Mouse (Mus musculus): Measurements from ENCODE around the gene Nmt2. TPM values are rescaled to one million over a fixed set of nuclear protein-coding genes. Genes with fewer than 3 reads are reported as not detected.

The Nmt2 gene
- total and polyA plus RNA-seq, 2 experiments from 2014 or later = 14.9 to 17.3 TPM

GRCm38 (mm10) chr2:3327351-3327750 lies 43.3 kb downstream of the Nmt2 start:
- Histone ChIP-seq H3K36me3 (replicated peaks; ENCODE audit: control insufficient read depth, insufficient read depth, low read length) (peaks cover 44% of the 10 kb centered on the region), H3K4me2 (ENCODE audit: low read depth, low read length) (no peak overlapping the region), H3K9me3 (replicated peaks; ENCODE audit: control insufficient read depth, low read length) (no peaks in the 10 kb centered on the region), H3K4me3 (ENCODE audit: low read depth, low read length) (no peak overlapping the region), H3K4me1 (ENCODE audit: control insufficient read depth, insufficient read depth) (peaks cover 10% of the 10 kb centered on the region; the same call in 1 of the 2 replicates), H3K27me3 (ENCODE audit: control insufficient read depth, insufficient read depth, low read length) (no peaks in the 10 kb centered on the region), H3K9ac (replicated peaks; ENCODE audit: low read depth, low read length) (no peak overlapping the region), H3K27ac (ENCODE audit: low read depth) (no peak overlapping the region)
- WGBS = 14% methylated on average over 1 of the region's 1 CpGs
- peak; percentile 62 for ATAC-seq (ENCODE audit: insufficient read depth, low read depth)
- peak; percentile 48 for DNase-seq (ENCODE audit: low spot score)
- TF ChIP-seq EP300 (IDR thresholded peaks at IDR 0.05; ENCODE audit: low read depth) (no peak), CTCF (IDR thresholded peaks at IDR 0.05; ENCODE audit: low read depth) (peak; percentile 76)

- Histone ChIP-seq H3K4me2 (ENCODE audit: low read depth, low read length) (peak overlapping the region; percentile 73), H3K27me3 (ENCODE audit: control insufficient read depth, insufficient read depth, low read length) (no peaks in the 10 kb centered on the region), H3K9ac (replicated peaks; ENCODE audit: low read depth, low read length) (no peak overlapping the region), H3K4me3 (ENCODE audit: low read depth, low read length) (peak overlapping the region; percentile 75; the same call in 1 of the 2 replicates), H3K27ac (ENCODE audit: low read depth) (no peak overlapping the region), H3K9me3 (replicated peaks; ENCODE audit: control insufficient read depth, low read length) (no peaks in the 10 kb centered on the region), H3K36me3 (replicated peaks; ENCODE audit: control insufficient read depth, insufficient read depth, low read length) (peaks cover 17% of the 10 kb centered on the region; the same call in 1 of the 2 replicates), H3K4me1 (ENCODE audit: control insufficient read depth, insufficient read depth) (peaks cover 10% of the 10 kb centered on the region; the same call in 1 of the 2 replicates)
- no peak for ATAC-seq (ENCODE audit: insufficient read depth, low read depth)
- no peak for DNase-seq (ENCODE audit: low spot score)
- TF ChIP-seq EP300 (IDR thresholded peaks at IDR 0.05; ENCODE audit: low read depth) (no peak), CTCF (IDR thresholded peaks at IDR 0.05; ENCODE audit: low read depth) (no peak)
- 66% methylated on average over 5 of the region's 5 CpGs for WGBS
These were observed 47.2 kb downstream of the Nmt2 start for GRCm38 (mm10) chr2:3331071-3331703.

- Histone ChIP-seq H3K4me3 (ENCODE audit: low read depth, low read length) (peak overlapping the region; percentile 75), H3K36me3 (replicated peaks; ENCODE audit: control insufficient read depth, insufficient read depth, low read length) (peaks cover 12% of the 10 kb centered on the region; the same call in 1 of the 2 replicates), H3K9me3 (replicated peaks; ENCODE audit: control insufficient read depth, low read length) (no peaks in the 10 kb centered on the region), H3K9ac (replicated peaks; ENCODE audit: low read depth, low read length) (peak overlapping the region; percentile 64), H3K27me3 (ENCODE audit: control insufficient read depth, insufficient read depth, low read length) (no peaks in the 10 kb centered on the region), H3K4me1 (ENCODE audit: control insufficient read depth, insufficient read depth) (peaks cover 10% of the 10 kb centered on the region; the same call in 1 of the 2 replicates), H3K4me2 (ENCODE audit: low read depth, low read length) (peak overlapping the region; percentile 73), H3K27ac (ENCODE audit: low read depth) (peak overlapping the region; percentile 81)
- WGBS = under 1% methylated on average over 21 of the region's 21 CpGs
- peak; percentile 15 for DNase-seq (ENCODE audit: low spot score)
- ATAC-seq (ENCODE audit: insufficient read depth, low read depth) = no peak
- TF ChIP-seq EP300 (IDR thresholded peaks at IDR 0.05; ENCODE audit: low read depth) (peak; percentile 62; the same call in 1 of the 2 replicates), CTCF (IDR thresholded peaks at IDR 0.05; ENCODE audit: low read depth) (no peak)
These were observed 48.0 kb downstream of the Nmt2 start for GRCm38 (mm10) chr2:3332056-3332455.

GRCm38 (mm10) chr2:3332484-3333242 lies 48.7 kb downstream of the Nmt2 start, which contains the start of gene Rpp38:
TSS of gene Rpp38 (minus strand) at chr2:3332643.
- Histone ChIP-seq H3K27ac (ENCODE audit: low read depth) (peak within 1 kb of the TSS; percentile 81), H3K27me3 (ENCODE audit: control insufficient read depth, insufficient read depth, low read length) (no peaks in the 10 kb centered on the region), H3K4me2 (ENCODE audit: low read depth, low read length) (peak within 1 kb of the TSS; percentile 73), H3K9ac (replicated peaks; ENCODE audit: low read depth, low read length) (peak within 1 kb of the TSS; percentile 64), H3K4me3 (ENCODE audit: low read depth, low read length) (peak within 1 kb of the TSS; percentile 75), H3K9me3 (replicated peaks; ENCODE audit: control insufficient read depth, low read length) (no peaks in the 10 kb centered on the region), H3K36me3 (replicated peaks; ENCODE audit: control insufficient read depth, insufficient read depth, low read length) (peaks cover 12% of the 10 kb centered on the region; the same call in 1 of the 2 replicates), H3K4me1 (ENCODE audit: control insufficient read depth, insufficient read depth) (peaks cover 10% of the 10 kb centered on the region; the same call in 1 of the 2 replicates)
- no peak for TF ChIP-seq CTCF (IDR thresholded peaks at IDR 0.05; ENCODE audit: low read depth)
- no peak for TF ChIP-seq EP300 (IDR thresholded peaks at IDR 0.05; ENCODE audit: low read depth)
- ATAC-seq (ENCODE audit: insufficient read depth, low read depth) (peak; percentile 99), DNase-seq (ENCODE audit: low spot score) (peak; percentile 95)
- under 1% methylated on average over 45 of the region's 45 CpGs for WGBS

GRCm38 (mm10) chr2:3333761-3334160 lies 49.7 kb downstream of the Nmt2 start:
- Histone ChIP-seq H3K4me3 (ENCODE audit: low read depth, low read length) (no peak overlapping the region), H3K4me1 (ENCODE audit: control insufficient read depth, insufficient read depth) (peaks cover 10% of the 10 kb centered on the region; the same call in 1 of the 2 replicates), H3K27ac (ENCODE audit: low read depth) (no peak overlapping the region), H3K9ac (replicated peaks; ENCODE audit: low read depth, low read length) (no peak overlapping the region), H3K4me2 (ENCODE audit: low read depth, low read length) (no peak overlapping the region), H3K36me3 (replicated peaks; ENCODE audit: control insufficient read depth, insufficient read depth, low read length) (peaks cover 7% of the 10 kb centered on the region; the same call in 1 of the 2 replicates), H3K27me3 (ENCODE audit: control insufficient read depth, insufficient read depth, low read length) (no peaks in the 10 kb centered on the region), H3K9me3 (replicated peaks; ENCODE audit: control insufficient read depth, low read length) (no peaks in the 10 kb centered on the region)
- 88% methylated on average over 12 of the region's 12 CpGs for WGBS
- TF ChIP-seq EP300 (IDR thresholded peaks at IDR 0.05; ENCODE audit: low read depth) (no peak), CTCF (IDR thresholded peaks at IDR 0.05; ENCODE audit: low read depth) (no peak)
- DNase-seq (ENCODE audit: low spot score) = no peak
- ATAC-seq (ENCODE audit: insufficient read depth, low read depth) = no peak

Measured in heart, postnatal 0 days (tissue).